18 mouse cellular contexts compared by ENCODE assay signal in the genomic region with DNA sequence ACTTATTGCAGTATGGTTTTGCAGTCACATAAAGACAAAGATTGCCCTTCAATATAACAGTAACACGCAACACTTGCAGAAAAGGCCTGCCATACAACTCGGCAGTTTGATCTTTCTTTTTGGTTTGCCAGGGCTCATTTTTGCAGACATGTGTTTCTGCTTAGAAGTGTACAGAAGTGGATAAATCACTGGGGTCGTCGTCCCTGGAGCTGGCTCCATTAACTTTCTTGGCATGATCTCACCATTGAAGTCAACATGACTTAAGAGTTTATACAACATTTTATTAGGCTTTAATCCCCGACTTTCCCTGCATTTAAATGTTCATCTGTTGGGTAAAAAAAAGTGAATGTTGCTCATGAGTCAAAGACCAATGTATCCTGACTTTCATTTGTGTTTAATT.
DNase-seq lines count a peak whose midpoint lies in the region; ATAC-seq and TF ChIP-seq lines count a peak whose summit lies in the region.
"Had no signal": no experiment of that assay in that cellular context is flagged by ENCODE, and none has a peak within 500 bp of the region (broad histone marks: within the 10 kb centered on the region; RNA-seq: fewer than 3 reads in every experiment).

No protein-coding gene starts in this region.

- peak; percentile 24 to 54 for DNase-seq in kidney, postnatal 4 days
- no peak for DNase-seq in kidney, adult 8-10 months
- DNase-seq in embryonic facial prominence, embryonic 11.5 days (ENCODE audit: low spot score): peak; percentile 75
- DNase-seq in mesoderm, embryonic 11.5 days (ENCODE audit: low read depth, low spot score): peak; percentile 69
- DNase-seq in heart, adult 18-20 months: no peak
- no peak for DNase-seq in thymus, postnatal 14 days
- DNase-seq: adrenal gland, postnatal 10 days; cerebellum, adult 2 months; heart, adult 2 months; layer of hippocampus, postnatal 36 days; left cerebral cortex, postnatal 4 days; thymus, postnatal 25 days had no signal

- no peaks in the 10 kb centered on the region for H3K9me3 ChIP-seq in embryonic facial prominence, embryonic 11.5 days (replicated peaks; ENCODE audit: control insufficient read depth, low read length)
- H3K9me3 ChIP-seq: hindbrain, embryonic 13.5 days; lung, embryonic 15.5 days had no signal

- H3K4me1 ChIP-seq in embryonic facial prominence, embryonic 11.5 days (ENCODE audit: control insufficient read depth, insufficient read depth, low read length): no peaks in the 10 kb centered on the region
- 0 out of 2 replicates have a peak, but pooled peaks cover 4% of the 10 kb centered on the region for H3K4me1 ChIP-seq in embryonic fibroblast, embryonic 13.5 days (ENCODE audit: control insufficient read depth, insufficient read depth, low read length)
- H3K4me1 ChIP-seq: hindbrain, embryonic 13.5 days had no signal

- H3K9ac ChIP-seq in embryonic facial prominence, embryonic 11.5 days (replicated peaks; ENCODE audit: low read length): no peak overlapping the region
- H3K9ac ChIP-seq: hindbrain, embryonic 13.5 days; lung, embryonic 15.5 days had no signal

- H3K4me3 ChIP-seq in embryonic facial prominence, embryonic 11.5 days (ENCODE audit: low read depth, low read length): no peak overlapping the region
- no peak overlapping the region for H3K4me3 ChIP-seq in embryonic fibroblast, embryonic 13.5 days (ENCODE audit: insufficient read depth, low read length)
- H3K4me3 ChIP-seq: heart, adult 2 months; hindbrain, embryonic 13.5 days; lung, embryonic 15.5 days had no signal

- H3K27me3 ChIP-seq in embryonic facial prominence, embryonic 11.5 days (ENCODE audit: control insufficient read depth, insufficient read depth, low read length): no peaks in the 10 kb centered on the region
- H3K27me3 ChIP-seq: hindbrain, embryonic 13.5 days; lung, embryonic 15.5 days had no signal

- TF ChIP-seq CTCF in embryonic fibroblast, embryonic 13.5 days (IDR thresholded peaks at IDR 0.05; ENCODE audit: borderline replicate concordance, insufficient read depth, low read length): no peak

- H3K27ac ChIP-seq in embryonic facial prominence, embryonic 11.5 days (replicated peaks; ENCODE audit: low read depth, low read length): no peak overlapping the region
- H3K27ac ChIP-seq in embryonic fibroblast, embryonic 13.5 days (ENCODE audit: insufficient read depth, low read length): peak overlapping the region; percentile 81
- H3K27ac ChIP-seq: heart, adult 2 months; hindbrain, embryonic 13.5 days; lung, embryonic 15.5 days had no signal

- 32% methylated on average over 5 of the region's 5 CpGs for WGBS in embryonic facial prominence, embryonic 11.5 days

- no peaks in the 10 kb centered on the region for H3K36me3 ChIP-seq in embryonic facial prominence, embryonic 11.5 days (replicated peaks; ENCODE audit: control insufficient read depth, insufficient read depth, low read depth, low read length)
- H3K36me3 ChIP-seq: hindbrain, embryonic 13.5 days; lung, embryonic 15.5 days had no signal

- TF ChIP-seq POLR2A in embryonic fibroblast, embryonic 13.5 days (IDR thresholded peaks at IDR 0.05; ENCODE audit: low read depth, low read length): no peak

- no peak for ATAC-seq in embryonic facial prominence, embryonic 11.5 days (replicated peaks; ENCODE audit: insufficient number of reproducible peaks, low FRiP score, low TSS enrichment, low read depth)
- ATAC-seq: CD4-positive, CD25-positive, alpha-beta regulatory T cell, adult 4 months; forebrain, embryonic 14.5 days; midbrain, embryonic 16.5 days had no signal

- no peak overlapping the region for H3K4me2 ChIP-seq in embryonic facial prominence, embryonic 11.5 days (ENCODE audit: low read depth, low read length)
- H3K4me2 ChIP-seq: hindbrain, embryonic 13.5 days; lung, embryonic 15.5 days had no signal

Comparison
In these comparisons a context has a peak if more than half of its experiments do, and no peak if none do; other contexts are left out.
1. DNase-seq: peak in kidney, postnatal 4 days (2 of 2), embryonic facial prominence, embryonic 11.5 days (single experiment) and mesoderm, embryonic 11.5 days (single experiment); none in kidney, adult 8-10 months (0 of 2), heart, adult 18-20 months (0 of 2) and thymus, postnatal 14 days (single experiment).